Mouse (Mus musculus) fat pad, adult 2 months (tissue): ENCODE results near the gene Polg2.
"Not testable (repeated sequence)": the region's sequence is repeated elsewhere in the genome, so short reads cannot be mapped to it uniquely, and the experiment has no call there.

ENCODE experiments used
- DNase-seq: peaks from one replicate; pipeline ENCODE4 v3.0.0-alpha.2; 2011; ENCODE audit warnings: low read depth, low spot score; ENCODE audit errors: extremely low read depth

The Polg2 gene

GRCm38 (mm10) chr11:106779388-106780088 is at the start of gene Polg2:
Polg2 (minus strand) TSS chr11:106779537.
- DNase-seq = no peak

GRCm38 (mm10) chr11:106828079-106828478 is 48.7 kb upstream of the Polg2 start:
- DNase-seq = no peak

- DNase-seq = no peak
These were observed 45.1 kb upstream of the Polg2 start for GRCm38 (mm10) chr11:106824403-106824802.

- no peak for DNase-seq
These were observed 44.4 kb upstream of the Polg2 start for GRCm38 (mm10) chr11:106823741-106824140.

- no peak for DNase-seq
These were observed 43.6 kb upstream of the Polg2 start for GRCm38 (mm10) chr11:106822911-106823310.

GRCm38 (mm10) chr11:106822491-106822890 is 43.2 kb upstream of the Polg2 start:
- DNase-seq = no peak

GRCm38 (mm10) chr11:106821397-106821796 is 42.1 kb upstream of the Polg2 start:
- no peak for DNase-seq

- DNase-seq = no peak
These were observed 41.6 kb upstream of the Polg2 start for GRCm38 (mm10) chr11:106820972-106821371.

GRCm38 (mm10) chr11:106820252-106820651 is 40.9 kb upstream of the Polg2 start:
- DNase-seq = no peak

GRCm38 (mm10) chr11:106819595-106819994 is 40.3 kb upstream of the Polg2 start:
- DNase-seq = no peak

GRCm38 (mm10) chr11:106818341-106818740 is 39.0 kb upstream of the Polg2 start:
- no peak for DNase-seq

- no peak for DNase-seq
These were observed 38.5 kb upstream of the Polg2 start for GRCm38 (mm10) chr11:106817808-106818207.

GRCm38 (mm10) chr11:106817156-106817555 is 37.8 kb upstream of the Polg2 start:
- DNase-seq = no peak

GRCm38 (mm10) chr11:106816316-106816715 is 37.0 kb upstream of the Polg2 start:
- no peak for DNase-seq

- DNase-seq = no peak
These were observed 36.4 kb upstream of the Polg2 start for GRCm38 (mm10) chr11:106815761-106816160.

- DNase-seq = no peak
These were observed 36.0 kb upstream of the Polg2 start for GRCm38 (mm10) chr11:106815331-106815730.

- DNase-seq = no peak
These were observed 35.4 kb upstream of the Polg2 start for GRCm38 (mm10) chr11:106814601-106815320.

GRCm38 (mm10) chr11:106812410-106813136 is 33.2 kb upstream of the Polg2 start:
- DNase-seq = no peak

GRCm38 (mm10) chr11:106807442-106807841 is 28.1 kb upstream of the Polg2 start:
- DNase-seq = not testable (repeated sequence)

GRCm38 (mm10) chr11:106802069-106802627 is 22.8 kb upstream of the Polg2 start:
- DNase-seq = no peak

GRCm38 (mm10) chr11:106795679-106796078 is 16.3 kb upstream of the Polg2 start:
- DNase-seq = no peak
